Mouse (Mus musculus) neural tube, embryonic 14.5 days (tissue): ENCODE results near the gene Cep41. TPM values are rescaled to one million over a fixed set of nuclear protein-coding genes. Genes with fewer than 3 reads are reported as not detected.

Source experiments
- ATAC-seq: fragments of 200-750 bp; cut with Nextera tagmentation; 2 replicates; pipeline ENCODE4 v1.8.0; 2017; ENCODE audit warnings: low read depth, mild to moderate bottlenecking, moderate TSS enrichment, moderate library complexity
- H3K27ac ChIP-seq: fragments of 300-500 bp; sonication (generic); 2 replicates; pipeline ENCODE4 v1.5.1; 2014; ENCODE audit warnings: low read depth, mild to moderate bottlenecking, control low read depth, low read length, moderate library complexity, mixed read lengths
- H3K27me3 ChIP-seq: fragments of 300-500 bp; sonication (generic); 2 replicates; pipeline ENCODE4 v1.6.1; 2014; ENCODE audit warnings: low read length; ENCODE audit not compliant: control insufficient read depth, insufficient read depth
- H3K36me3 ChIP-seq: fragments of 300-500 bp; sonication (generic); 2 replicates; pipeline ENCODE4 v1.6.1; 2014; ENCODE audit warnings: low read length, mixed read lengths; ENCODE audit not compliant: control insufficient read depth, insufficient read depth
- H3K4me1 ChIP-seq: fragments of 300-500 bp; sonication (generic); 2 replicates; pipeline ENCODE4 v1.6.1; 2014; ENCODE audit warnings: low read length; ENCODE audit not compliant: control insufficient read depth, insufficient read depth
- H3K4me2 ChIP-seq: fragments of 300-500 bp; sonication (generic); 2 replicates; pipeline ENCODE4 v1.6.1; 2014; ENCODE audit warnings: mild to moderate bottlenecking, low read depth, low read length, control low read depth
- H3K4me3 ChIP-seq: fragments of 300-500 bp; sonication (generic); 2 replicates; pipeline ENCODE4 v1.5.1; 2014; ENCODE audit warnings: low read depth, low read length, control low read depth, mixed read lengths
- H3K9ac ChIP-seq: fragments of 300-500 bp; sonication (generic); replicated peaks from 2 replicates; pipeline ENCODE4 v1.6.1; 2014; ENCODE audit warnings: low read depth, mild to moderate bottlenecking, control low read depth, low read length, mixed read lengths
- H3K9me3 ChIP-seq: fragments of 300-500 bp; sonication (generic); 2 replicates; pipeline ENCODE4 v1.6.1; 2016; ENCODE audit warnings: low read length; ENCODE audit not compliant: control insufficient read depth
- WGBS: fragments of 180-500 bp; shearing (Covaris S2); extraction: QIAGEN DNeasy Blood & Tissue Kit; methylation state at CpG from one replicate; pipeline ENCODE4 v1.1.7; 2014; 5-methylcytosine and 5-hydroxymethylcytosine counted together
- polyA plus RNA-seq: library from polyadenylated mRNA; unstranded; fragments of >200 nt; fragmentation: Nextera tagmentation; extraction: Ambion mirVana; gene quantifications from 2 replicates; pipeline ENCODE4 v1.2.1, GENCODE M21; 2014

Gene Cep41
- polyA plus RNA-seq, 1 experiment from 2014 or later, result 12.6 TPM

GRCm38 (mm10) chr6:30700182-30700581 lies 6.6 kb upstream of the Cep41 start:
- Histone ChIP-seq H3K36me3 (no peaks in the 10 kb centered on the region), H3K4me3 (no peak overlapping the region), H3K9ac (no peak overlapping the region), H3K27me3 (no peaks in the 10 kb centered on the region), H3K4me2 (no peak overlapping the region), H3K9me3 (no peaks in the 10 kb centered on the region), H3K27ac (no peak overlapping the region), H3K4me1 (no peaks in the 10 kb centered on the region)
- ATAC-seq, result no peak
- WGBS, result 76% methylated on average over 6 of the region's 6 CpGs

- 93% methylated on average over 4 of the region's 4 CpGs for WGBS
- no peak overlapping the region for H3K9ac ChIP-seq
Observed at GRCm38 (mm10) chr6:30698036-30698435, 4.5 kb upstream of the Cep41 start.

GRCm38 (mm10) chr6:30697464-30697863 lies 3.9 kb upstream of the Cep41 start:
- no peaks in the 10 kb centered on the region for H3K9me3 ChIP-seq
- no peak overlapping the region for H3K4me2 ChIP-seq
- no peak overlapping the region for H3K9ac ChIP-seq
- H3K4me3 ChIP-seq, result no peak overlapping the region
- WGBS, result 36% methylated on average over 5 of the region's 5 CpGs
- peaks cover 5% of the 10 kb centered on the region; the same call in 1 of the 2 replicates for H3K4me1 ChIP-seq
- ATAC-seq, result no peak
- no peaks in the 10 kb centered on the region for H3K27me3 ChIP-seq
- no peaks in the 10 kb centered on the region for H3K36me3 ChIP-seq
- no peak overlapping the region for H3K27ac ChIP-seq

More at GRCm38 (mm10) chr6:30698036-30698435, 4.5 kb upstream of the Cep41 start:
- Histone ChIP-seq H3K9me3 (no peaks in the 10 kb centered on the region), H3K4me2 (no peak overlapping the region), H3K4me3 (no peak overlapping the region), H3K36me3 (no peaks in the 10 kb centered on the region), H3K4me1 (peaks cover 1% of the 10 kb centered on the region; the same call in 1 of the 2 replicates), H3K27me3 (no peaks in the 10 kb centered on the region), H3K27ac (no peak overlapping the region)
- no peak for ATAC-seq

- Histone ChIP-seq H3K9me3 (no peaks in the 10 kb centered on the region), H3K27ac (no peak overlapping the region), H3K36me3 (no peaks in the 10 kb centered on the region), H3K27me3 (no peaks in the 10 kb centered on the region), H3K4me2 (no peak overlapping the region), H3K9ac (no peak overlapping the region), H3K4me3 (no peak overlapping the region), H3K4me1 (peaks cover 5% of the 10 kb centered on the region; the same call in 1 of the 2 replicates)
- no peak for ATAC-seq
- WGBS, result 93% methylated on average over 8 of the region's 8 CpGs
Observed at GRCm38 (mm10) chr6:30695124-30695523, 1.6 kb upstream of the Cep41 start.

- 27% methylated on average over 6 of the region's 6 CpGs for WGBS
Observed at GRCm38 (mm10) chr6:30694209-30694608, 660 bp upstream of the Cep41 start.

GRCm38 (mm10) chr6:30692826-30693225 lies 723 bp downstream of the Cep41 start:
- H3K9ac ChIP-seq, result peak overlapping the region; percentile 64; the same call in 1 of the 2 replicates
- no peaks in the 10 kb centered on the region for H3K27me3 ChIP-seq
- peak overlapping the region; percentile 88 for H3K27ac ChIP-seq
- H3K36me3 ChIP-seq, result no peaks in the 10 kb centered on the region
- H3K9me3 ChIP-seq, result no peaks in the 10 kb centered on the region
- H3K4me3 ChIP-seq, result peak overlapping the region; percentile 55
- ATAC-seq, result no peak
- peaks cover 5% of the 10 kb centered on the region; the same call in 1 of the 2 replicates for H3K4me1 ChIP-seq
- WGBS, result 75% methylated on average over 5 of the region's 5 CpGs
- H3K4me2 ChIP-seq, result peak overlapping the region; percentile 61

More at GRCm38 (mm10) chr6:30694209-30694608, 660 bp upstream of the Cep41 start:
- Histone ChIP-seq H3K36me3 (no peaks in the 10 kb centered on the region), H3K4me3 (peak overlapping the region; percentile 55; the same call in 1 of the 2 replicates), H3K27me3 (no peaks in the 10 kb centered on the region), H3K27ac (no peak overlapping the region), H3K9ac (0 out of 2 replicates have a peak overlapping the region, but pooled peaks have one; percentile 13), H3K4me1 (peaks cover 5% of the 10 kb centered on the region; the same call in 1 of the 2 replicates), H3K9me3 (no peaks in the 10 kb centered on the region), H3K4me2 (peak overlapping the region; percentile 61)
- no peak; the same call in 1 of the 2 replicates for ATAC-seq

- ATAC-seq, result no peak
- no peak overlapping the region for H3K27ac ChIP-seq
- H3K9me3 ChIP-seq, result no peaks in the 10 kb centered on the region
- no peaks in the 10 kb centered on the region for H3K36me3 ChIP-seq
- 0 out of 2 replicates have a peak, but pooled peaks cover 2% of the 10 kb centered on the region for H3K4me1 ChIP-seq
- H3K4me3 ChIP-seq, result no peak overlapping the region
- WGBS, result 96% methylated on average over 7 of the region's 7 CpGs
- H3K9ac ChIP-seq, result no peak overlapping the region
- no peak overlapping the region for H3K4me2 ChIP-seq
- no peaks in the 10 kb centered on the region for H3K27me3 ChIP-seq
Observed at GRCm38 (mm10) chr6:30687198-30687597, 6.4 kb downstream of the Cep41 start.

GRCm38 (mm10) chr6:30684570-30684969 lies 9.0 kb downstream of the Cep41 start:
- Histone ChIP-seq H3K4me1 (0 out of 2 replicates have a peak, but pooled peaks cover 2% of the 10 kb centered on the region), H3K4me2 (no peak overlapping the region), H3K36me3 (no peaks in the 10 kb centered on the region), H3K27me3 (no peaks in the 10 kb centered on the region), H3K27ac (no peak overlapping the region), H3K4me3 (no peak overlapping the region), H3K9me3 (no peaks in the 10 kb centered on the region), H3K9ac (no peak overlapping the region)
- ATAC-seq, result no peak
- 55% methylated on average over 1 of the region's 1 CpGs for WGBS

- Histone ChIP-seq H3K36me3 (no peaks in the 10 kb centered on the region), H3K9ac (0 out of 2 replicates have a peak overlapping the region, but pooled peaks have one; percentile 7), H3K4me3 (no peak overlapping the region), H3K4me2 (no peak overlapping the region), H3K4me1 (peaks cover 8% of the 10 kb centered on the region; the same call in 1 of the 2 replicates), H3K9me3 (no peaks in the 10 kb centered on the region), H3K27me3 (no peaks in the 10 kb centered on the region), H3K27ac (no peak overlapping the region)
- WGBS, result 63% methylated on average over 13 of the region's 13 CpGs
- ATAC-seq, result no peak
Observed at GRCm38 (mm10) chr6:30681935-30682900, 11.3 kb downstream of the Cep41 start.
